Mouse (Mus musculus) CH12.LX (cell line): ENCODE measurements around the gene Smyd3. TPM values are rescaled to one million over a fixed set of nuclear protein-coding genes. Genes with fewer than 3 reads are reported as not detected.

ENCODE experiments used
- DNase-seq: peaks from one replicate; pipeline ENCODE4 v3.0.0-alpha.2; 2013; ENCODE audit errors: extremely low read depth
- H3K27ac ChIP-seq: 2 replicates; pipeline ENCODE4 v1.5.1; 2012; ENCODE audit warnings: low read depth, mild to moderate bottlenecking, control low read depth, moderate library complexity; ENCODE audit not compliant: insufficient read depth
- H3K27me3 ChIP-seq: replicated peaks from 2 replicates; pipeline ENCODE3; 2012; ENCODE audit warnings: inconsistent platforms
- H3K36me3 ChIP-seq, 2 experiments: replicated peaks in 1 of 2; 2 replicates each; pipeline versions ENCODE3 to v1.6.1; 2012; ENCODE audit warnings: inconsistent platforms in 1 of 2, low read length in 1 of 2, mild to moderate bottlenecking in 1 of 2, mixed read lengths in 1 of 2, moderate library complexity in 1 of 2; ENCODE audit not compliant: control insufficient read depth in 1 of 2, insufficient read depth in 1 of 2
- H3K4me1 ChIP-seq, 2 experiments: 2 replicates each; pipeline ENCODE4 v1.6.1; 2012; ENCODE audit warnings: inconsistent platforms in 1 of 2, moderate library complexity in 1 of 2; ENCODE audit not compliant: insufficient read depth in 2 of 2, control insufficient read depth in 1 of 2
- H3K4me2 ChIP-seq: 2 replicates; pipeline ENCODE4 v1.6.1; 2012; ENCODE audit warnings: low read depth, mild to moderate bottlenecking, control low read depth; ENCODE audit not compliant: poor library complexity, insufficient read depth, severe bottlenecking
- H3K4me3 ChIP-seq, 3 experiments: fragments of 150-350 bp in 1 of 3; sonication (generic) in 1 of 3; replicated peaks in 1 of 3; 2 replicates each; pipeline versions ENCODE3 to v1.5.1; 2011 to 2012; ENCODE audit warnings: low read depth in 2 of 3, low read length in 2 of 3, mild to moderate bottlenecking in 2 of 3, moderate library complexity in 2 of 3, control low read depth in 1 of 3, improper control_type of control experiment in 1 of 3, inconsistent platforms in 1 of 3, mixed read lengths in 1 of 3; ENCODE audit not compliant: poor library complexity in 1 of 3
- H3K79me2 ChIP-seq: replicated peaks from 2 replicates; pipeline ENCODE4 v1.6.1; 2012; ENCODE audit warnings: mild to moderate bottlenecking, moderate library complexity; ENCODE audit not compliant: control insufficient read depth, poor library complexity, insufficient read depth, severe bottlenecking; ENCODE audit errors: extremely low read depth
- H3K9ac ChIP-seq: 2 replicates; pipeline ENCODE4 v1.6.1; 2012; ENCODE audit warnings: low read depth, mild to moderate bottlenecking, control low read depth, moderate library complexity; ENCODE audit not compliant: insufficient read depth
- H3K9me3 ChIP-seq: replicated peaks from 2 replicates; pipeline ENCODE3; 2012; ENCODE audit warnings: low read length, inconsistent platforms, mixed read lengths
- CTCF ChIP-seq, 2 experiments: IDR thresholded peaks in 1 of 2; conservative IDR thresholded peaks in 1 of 2; 2 replicates each; pipeline ENCODE4 v1.5.1; 2011 to 2012; ENCODE audit warnings: low read depth in 2 of 2, low read length in 2 of 2, improper control_type of control experiment in 1 of 2, inconsistent platforms in 1 of 2, mild to moderate bottlenecking in 1 of 2, moderate library complexity in 1 of 2
- E2F4 ChIP-seq: IDR thresholded peaks from 2 replicates; pipeline ENCODE4 v1.6.1; 2011; ENCODE audit warnings: low read depth, low read length, improper control_type of control experiment; ENCODE audit not compliant: insufficient replicate concordance
- EP300 ChIP-seq: IDR thresholded peaks from 2 replicates; pipeline ENCODE4 v1.6.1; 2011; ENCODE audit warnings: low read length, improper control_type of control experiment
- HCFC1 ChIP-seq: IDR thresholded peaks from 2 replicates; pipeline ENCODE4 v1.6.1; 2012; ENCODE audit warnings: low read depth, mild to moderate bottlenecking, inconsistent platforms, low read length, improper control_type of control experiment
- KAT2A ChIP-seq: IDR thresholded peaks from 2 replicates; pipeline ENCODE4 v1.6.1; 2012; ENCODE audit warnings: low read length, improper control_type of control experiment, inconsistent platforms; ENCODE audit not compliant: insufficient replicate concordance
- NELFE ChIP-seq: IDR thresholded peaks from 2 replicates; pipeline ENCODE4 v1.6.1; 2011; ENCODE audit warnings: low read depth, low read length, improper control_type of control experiment
- PAX5 ChIP-seq: IDR thresholded peaks from 2 replicates; pipeline ENCODE4 v1.6.1; 2012; ENCODE audit warnings: low read length, inconsistent platforms, mixed read lengths
- POLR2AphosphoS2 ChIP-seq: IDR thresholded peaks from 2 replicates; pipeline ENCODE4 v1.6.1; 2011; ENCODE audit warnings: low read depth, low read length, improper control_type of control experiment
- RAD21 ChIP-seq: IDR thresholded peaks from 2 replicates; pipeline ENCODE4 v1.6.1; 2011; ENCODE audit warnings: low read depth, mild to moderate bottlenecking, low read length, improper control_type of control experiment, moderate library complexity
- RCOR1 ChIP-seq: conservative IDR thresholded peaks from 2 replicates; pipeline ENCODE4 v1.6.1; 2012; ENCODE audit warnings: low read depth, mild to moderate bottlenecking, inconsistent platforms, low read length, improper control_type of control experiment
- TCF12 ChIP-seq: IDR thresholded peaks from 2 replicates; pipeline ENCODE4 v1.6.1; 2014; ENCODE audit warnings: low read depth, mild to moderate bottlenecking, inconsistent platforms, low read length, improper control_type of control experiment
- USF1 ChIP-seq: IDR thresholded peaks from 2 replicates; pipeline ENCODE4 v1.6.1; 2014; ENCODE audit warnings: low read depth, mild to moderate bottlenecking, inconsistent platforms, low read length, improper control_type of control experiment
- USF2 ChIP-seq: conservative IDR thresholded peaks from 2 replicates; pipeline ENCODE4 v1.6.1; 2011; ENCODE audit warnings: low read depth, low read length, improper control_type of control experiment
- ZMIZ1 ChIP-seq: IDR thresholded peaks from 2 replicates; pipeline ENCODE4 v1.6.1; 2012; ENCODE audit warnings: low read depth, mild to moderate bottlenecking, inconsistent platforms, low read length, improper control_type of control experiment
- ZNF384 ChIP-seq: IDR thresholded peaks from 2 replicates; pipeline ENCODE4 v1.6.1; 2012; ENCODE audit warnings: low read depth, low read length, improper control_type of control experiment, inconsistent platforms
- dilution Hi-C: fragments of 300-500 bp; cut with MboI; formaldehyde crosslinking; loops from 2 replicates; pipeline ENCODE4 v1.14.3; 2020; ENCODE audit warnings: low sequenced_read_pairs; ENCODE audit not compliant: extremely low pct_unique_long_range_greater_than_20kb, extremely low pct_ligation_motif_present
- in situ Hi-C: fragments of 300-500 bp; cut with MboI; formaldehyde crosslinking; loops from 3 replicates; pipeline ENCODE4 v1.14.3; 2019; ENCODE audit warnings: low sequenced_read_pairs, low pct_ligation_motif_present, low pct_unique_long_range_greater_than_20kb, mixed read lengths
- polyA plus RNA-seq: library from polyadenylated mRNA; unstranded; fragments of >175 nt; gene quantifications from 2 replicates; pipeline ENCODE4 v1.2.1, GENCODE M21; 2012; ENCODE audit warnings: low read depth; ENCODE audit not compliant: insufficient read length
- total RNA-seq, 2 experiments: library from RNA; depleted of rRNA; stranded (reverse); fragments of 300-350 nt in 1 of 2; fragments of >200 nt in 1 of 2; gene quantifications; 2 replicates each; pipeline ENCODE4 v1.2.3; 2012 to 2014

The Smyd3 gene
- total and polyA plus RNA-seq, 3 experiments: 11.4 to 12.5 (median 11.8) TPM

- no peaks in the 10 kb centered on the region for H3K36me3 ChIP-seq
- no peak for TF ChIP-seq KAT2A
- no peak for TF ChIP-seq POLR2AphosphoS2
- TF ChIP-seq ZMIZ1: no peak
- no peak for TF ChIP-seq USF1
- no peak for TF ChIP-seq CTCF (conservative IDR thresholded peaks at IDR 0.05 in 1 of 2, IDR thresholded peaks at IDR 0.05 in 1 of 2; ENCODE audit: low read depth in 2 of 2, low read length in 2 of 2)
- no peak for TF ChIP-seq E2F4
- no peak for TF ChIP-seq PAX5
- TF ChIP-seq EP300: no peak
- TF ChIP-seq ZNF384: no peak
- TF ChIP-seq, all 38 proteins: peak for 0
- Histone ChIP-seq H3K27ac (no peak overlapping the region), H3K4me1 (peaks cover 0 to 3% of the 10 kb centered on the region in 2 experiments; a peak in 1 of 4 replicates), H3K79me2 (no peaks in the 10 kb centered on the region), H3K9ac (no peak overlapping the region), H3K4me2 (no peak overlapping the region), H3K4me3 (no peak overlapping the region), H3K9me3 (no peaks in the 10 kb centered on the region), H3K27me3 (no peaks in the 10 kb centered on the region)
- dilution Hi-C loops: no loop called here
- in situ Hi-C loops: no loop called here
- DNase-seq: no peak
Observed at GRCm38 (mm10) chr1:179120217-179120966, 397.4 kb downstream of the Smyd3 start.

GRCm38 (mm10) chr1:179118673-179119072, 399.2 kb downstream of the Smyd3 start:
- Histone ChIP-seq H3K9me3 (no peaks in the 10 kb centered on the region), H3K36me3 (no peaks in the 10 kb centered on the region), H3K4me1 (no peaks in the 10 kb centered on the region), H3K27me3 (no peaks in the 10 kb centered on the region), H3K9ac (no peak overlapping the region), H3K4me3 (no peak overlapping the region), H3K79me2 (no peaks in the 10 kb centered on the region), H3K27ac (no peak overlapping the region), H3K4me2 (no peak overlapping the region)
- no peak for DNase-seq
- dilution Hi-C loops: no loop called here
- in situ Hi-C loops: no loop called here
- TF ChIP-seq RAD21: no peak
- TF ChIP-seq NELFE: no peak
- no peak for TF ChIP-seq TCF12
- no peak for TF ChIP-seq USF2
- TF ChIP-seq RCOR1: no peak
- TF ChIP-seq HCFC1: no peak
- TF ChIP-seq, all 38 proteins: peak for 0
